Mouse (Mus musculus) lung, adult 2 months (tissue): Measurements from ENCODE around the gene Praf2. TPM values are rescaled to one million over a fixed set of nuclear protein-coding genes. Genes with fewer than 3 reads are reported as not detected.

Experiments
- DNase-seq: peaks from one replicate; pipeline ENCODE4 v3.0.0; 2022
- H3K4me1 ChIP-seq: fragments of 200-500 bp; 2 replicates; pipeline ENCODE4 v1.6.1; 2011; ENCODE audit warnings: low read length; ENCODE audit not compliant: control insufficient read depth, insufficient read depth
- H3K4me3 ChIP-seq: fragments of 200-500 bp; replicated peaks from 2 replicates; pipeline ENCODE3; 2011; ENCODE audit warnings: low read depth, mild to moderate bottlenecking, control low read depth, low read length; ENCODE audit errors: extremely low read depth
- CTCF ChIP-seq: fragments of 200-500 bp; IDR thresholded peaks from 2 replicates; pipeline ENCODE4 v1.5.1; 2011; ENCODE audit warnings: mild to moderate bottlenecking, low read length, control low read depth; ENCODE audit not compliant: insufficient read depth
- POLR2A ChIP-seq: fragments of 200-500 bp; IDR thresholded peaks from 2 replicates; pipeline ENCODE4 v1.6.1; 2011; ENCODE audit warnings: low read depth, mild to moderate bottlenecking, control low read depth, low read length, borderline replicate concordance; ENCODE audit errors: extremely low read depth
- WGBS: fragments of 180-500 bp; shearing (Covaris S2); methylation state at CpG from one replicate; pipeline ENCODE4 v1.1.7; 2018; 5-methylcytosine and 5-hydroxymethylcytosine counted together
- polyA plus RNA-seq: library from polyadenylated mRNA; depleted of rRNA; stranded (reverse); fragments of >200 nt; gene quantifications from 2 replicates; pipeline ENCODE4 v1.2.3, GENCODE M21; 2012; rRNA removed

Gene Praf2
- polyA plus RNA-seq, 1 experiment, result 41.0 TPM

GRCm38 (mm10) chrX:7775501-7776205 lies 47.4 kb downstream of the Praf2 start:
- TF ChIP-seq POLR2A, result no peak
- no peak for TF ChIP-seq CTCF
- Histone ChIP-seq H3K4me1 (no peaks in the 10 kb centered on the region), H3K4me3 (no peak overlapping the region)
- DNase-seq, result no peak
- 69% methylated on average over 9 of the region's 9 CpGs for WGBS

- 41% methylated on average over 8 of the region's 8 CpGs for WGBS
- peak; percentile 67 for TF ChIP-seq CTCF
- TF ChIP-seq POLR2A, result no peak
- no peak overlapping the region for H3K4me3 ChIP-seq
- no peaks in the 10 kb centered on the region for H3K4me1 ChIP-seq
- DNase-seq, result peak; percentile 33
Measured at GRCm38 (mm10) chrX:7776329-7777082, 48.3 kb downstream of the Praf2 start.

- Histone ChIP-seq H3K4me3 (no peak overlapping the region), H3K4me1 (no peaks in the 10 kb centered on the region)
- DNase-seq, result no peak
- 71% methylated on average over 7 of the region's 7 CpGs for WGBS
- TF ChIP-seq CTCF (no peak), POLR2A (no peak)
Measured at GRCm38 (mm10) chrX:7778450-7779244, 50.4 kb downstream of the Praf2 start.

GRCm38 (mm10) chrX:7779294-7779693 lies 51.1 kb downstream of the Praf2 start:
- no peak overlapping the region for H3K4me3 ChIP-seq
- no peak for DNase-seq
- TF ChIP-seq CTCF (no peak), POLR2A (no peak)
- H3K4me1 ChIP-seq, result no peaks in the 10 kb centered on the region
- WGBS, result 29% methylated on average over 3 of the region's 3 CpGs

Other genes with a start within 250 kb of the Praf2 start
- 0.37 and 0.59 TPM in 2 replicates for gene Foxp3, start 154.8 kb upstream of the Praf2 start, polyA plus RNA-seq
- 3.5 and 4.2 TPM in 2 replicates for gene Ppp1r3f, start 154.2 kb upstream of the Praf2 start, polyA plus RNA-seq
- gene Ccdc22, start 122.9 kb upstream of the Praf2 start, polyA plus RNA-seq, result 14.5 and 15.6 TPM in 2 replicates
- gene Cacna1f, start 121.4 kb upstream of the Praf2 start, polyA plus RNA-seq, result 0.08 and 0.11 TPM in 2 replicates
- 3.7 and 5.8 TPM in 2 replicates for gene Syp, start 90.0 kb upstream of the Praf2 start, polyA plus RNA-seq
- 21.7 and 25.0 TPM in 2 replicates for gene Prickle3, start 71.2 kb upstream of the Praf2 start, polyA plus RNA-seq
- 208 and 264 TPM in 2 replicates for gene Plp2, start 57.0 kb upstream of the Praf2 start, polyA plus RNA-seq
- 12.3 and 17.2 TPM in 2 replicates for gene Magix, start 47.2 kb upstream of the Praf2 start, polyA plus RNA-seq
- 8.4 and 9.4 TPM in 2 replicates for gene Gpkow, start 31.3 kb upstream of the Praf2 start, polyA plus RNA-seq
- 83.4 and 128 TPM in 2 replicates for gene Wdr45, start 14.1 kb upstream of the Praf2 start, polyA plus RNA-seq
- 1.7 and 2.7 TPM in 2 replicates for gene Gm45208, start 6.2 kb upstream of the Praf2 start, polyA plus RNA-seq
- gene Ccdc120, start 22.5 kb downstream of the Praf2 start, polyA plus RNA-seq, result 33.9 and 34.5 TPM in 2 replicates
- gene Tfe3, start 34.1 kb downstream of the Praf2 start, polyA plus RNA-seq, result 28.8 and 31.8 TPM in 2 replicates
- 19.0 and 32.4 TPM in 2 replicates for gene Gripap1, start 61.3 kb downstream of the Praf2 start, polyA plus RNA-seq
- gene Kcnd1, start 93.8 kb downstream of the Praf2 start, polyA plus RNA-seq, result 0.84 and 1.0 TPM in 2 replicates
- gene Otud5, start 112.9 kb downstream of the Praf2 start, polyA plus RNA-seq, result 31.0 and 43.3 TPM in 2 replicates
- 12.2 and 13.6 TPM in 2 replicates for gene Pim2, start 149.8 kb downstream of the Praf2 start, polyA plus RNA-seq
- gene Slc35a2, start 155.6 kb downstream of the Praf2 start, polyA plus RNA-seq, result 73.7 and 74.0 TPM in 2 replicates
- gene Pqbp1, start 170.8 kb downstream of the Praf2 start, polyA plus RNA-seq, result 44.4 and 53.6 TPM in 2 replicates
- gene Timm17b, start 170.9 kb downstream of the Praf2 start, polyA plus RNA-seq, result 31.6 and 34.7 TPM in 2 replicates
- not detected in 2 replicates for gene Gm10491, start 179.4 kb downstream of the Praf2 start, polyA plus RNA-seq
- gene Gm10490, start 181.1 kb downstream of the Praf2 start, polyA plus RNA-seq, result not detected in 2 replicates
- gene Pcsk1n, start 191.4 kb downstream of the Praf2 start, polyA plus RNA-seq, result 0.41 and 0.53 TPM in 2 replicates
- not detected in 2 replicates for gene Eras, start 200.2 kb downstream of the Praf2 start, polyA plus RNA-seq
- 16.0 and 22.8 TPM in 2 replicates for gene Hdac6, start 219.4 kb downstream of the Praf2 start, polyA plus RNA-seq
- gene Gata1, start 249.6 kb downstream of the Praf2 start, polyA plus RNA-seq, result 0.76 and 1.8 TPM in 2 replicates